Comparison of ENCODE assay signal across 7 mouse cellular contexts in the genomic region with DNA sequence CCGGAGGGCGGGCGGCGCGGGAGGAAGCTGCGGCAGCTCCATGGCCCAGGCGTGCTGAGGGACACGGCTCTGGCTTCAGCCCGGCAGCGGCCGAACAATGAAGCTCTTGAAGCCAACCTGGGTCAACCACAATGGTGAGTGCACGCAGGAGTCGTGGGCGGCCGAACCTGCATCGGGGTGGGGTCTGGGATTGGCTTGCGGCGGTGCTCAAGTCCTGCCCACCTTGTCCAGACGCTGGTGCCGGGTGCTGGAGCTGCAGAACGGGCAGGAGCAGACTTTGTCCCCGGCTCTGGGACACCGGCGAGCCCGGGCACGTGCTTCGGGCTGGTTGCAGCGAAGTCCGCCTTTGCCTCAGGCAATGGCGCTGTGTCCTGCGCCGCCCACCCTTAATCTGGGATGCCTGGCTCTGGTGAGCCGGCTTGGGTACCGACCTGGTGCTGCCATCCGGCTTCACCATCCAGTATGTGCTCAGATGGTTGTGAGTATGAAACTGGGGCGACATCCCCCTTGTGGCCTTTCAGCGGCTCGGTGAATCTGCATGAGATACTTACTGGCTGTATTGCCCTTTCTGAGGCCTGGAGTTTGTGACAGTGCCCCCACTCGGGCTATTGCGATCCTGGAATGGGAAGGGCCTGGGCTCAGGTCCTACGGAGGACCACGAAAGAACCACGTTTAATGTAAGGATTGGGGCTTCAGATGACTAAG. TPM values are rescaled to one million over a fixed set of nuclear protein-coding genes. Genes with fewer than 3 reads are reported as not detected.
A peak's percentile ranks its signal among the peaks of the same experiment; 100 is the strongest.
DNase-seq lines count a peak whose midpoint lies in the region; ATAC-seq and TF ChIP-seq lines count a peak whose summit lies in the region.

No protein-coding gene starts in this region.

- ATAC-seq in activated CD4-positive, CD25-positive, alpha-beta regulatory T cell, adult 4 months: peak; percentile 29
- peak; percentile 59 for ATAC-seq in common myeloid progenitor, adult 5-6 weeks (replicated peaks; ENCODE audit: low read depth, poor library complexity, severe bottlenecking)
- peak; percentile 64 for ATAC-seq in megakaryocyte progenitor cell, adult 5-6 weeks (replicated peaks; ENCODE audit: poor library complexity)

- intact Hi-C loops in gastrocnemius, adult 2 months (cut with DNase I): loop anchor here (5.0 kb wide), 1 partner anchor 65 kb away; the partner anchor contains the start of genes Cdc45 and Ufd1
- intact Hi-C loops in left cerebral cortex, postnatal 10 days (cut with DNase I): no loop called here

- H3K27ac ChIP-seq in gastrocnemius, adult 2 months: peak overlapping the region; percentile 97

- TF ChIP-seq CTCF in gastrocnemius, adult 2 months (IDR thresholded peaks at IDR 0.05): peak; percentile 39

- DNase-seq in gastrocnemius, adult 2 months: peak; percentile 54
- DNase-seq in induced T-regulatory cell, adult 2 months (ENCODE audit: low read depth): peak; percentile 87
- DNase-seq in left cerebral cortex, postnatal 10 days (ENCODE audit: extremely low spot score in 1 of 2, low spot score in 2 of 2): peak; percentile 40 to 76
- DNase-seq in right cerebral cortex, postnatal 14 days: peak; percentile 43

- peak overlapping the region; percentile 97 for H3K4me3 ChIP-seq in gastrocnemius, adult 2 months

RNA-seq across cellular contexts. Expression of gene Hira, which starts 0.7 kb away (rescaled TPM):
- polyA plus RNA-seq in activated CD4-positive, CD25-positive, alpha-beta regulatory T cell, adult 4 months (2017; shearing (Covaris generic)): 10 to 100 TPM in 1 of 2 experiments, 1 to 10 TPM in 1; 9.0 to 10.4 TPM
- 95.4 and 106 TPM in 2 replicates for total RNA-seq in common myeloid progenitor, adult 5-6 weeks (2017)
- total RNA-seq in gastrocnemius, adult 2 months (2021): 10 to 100 TPM; 22.5 to 23.5 TPM
- total RNA-seq in left cerebral cortex, postnatal 10 days (2021): 100 to 1,000 TPM in 1 of 2 experiments, 10 to 100 TPM in 1; 93.7 to 103 TPM
- total RNA-seq in megakaryocyte progenitor cell, adult 5-6 weeks (2015): 44.2 and 47.4 TPM in 2 replicates
- 55.6 and 70.6 TPM in 2 replicates for total RNA-seq in megakaryocyte progenitor cell, adult 5-6 weeks (2017)

RNA-seq across cellular contexts. Expression of gene Mrpl40, which starts 0.9 kb away (rescaled TPM):
- polyA plus RNA-seq in activated CD4-positive, CD25-positive, alpha-beta regulatory T cell, adult 4 months (2017; shearing (Covaris generic)): 10 to 100 TPM; 87.6 to 94.5 TPM
- 105 and 109 TPM in 2 replicates for total RNA-seq in common myeloid progenitor, adult 5-6 weeks (2017)
- total RNA-seq in gastrocnemius, adult 2 months (2021): 10 to 100 TPM; 35.3 to 46.6 TPM
- 10 to 100 TPM; 39.0 to 40.4 TPM for total RNA-seq in left cerebral cortex, postnatal 10 days (2021)
- total RNA-seq in megakaryocyte progenitor cell, adult 5-6 weeks (2015): 93.4 and 121 TPM in 2 replicates
- total RNA-seq in megakaryocyte progenitor cell, adult 5-6 weeks (2017): 105 and 112 TPM in 2 replicates

RNA-seq across cellular contexts. Expression of gene Gm28539, which starts 41.2 kb away (rescaled TPM):
- polyA plus RNA-seq in activated CD4-positive, CD25-positive, alpha-beta regulatory T cell, adult 4 months (2017; shearing (Covaris generic)): not detected
- total RNA-seq in common myeloid progenitor, adult 5-6 weeks (2017): not detected in 2 replicates
- total RNA-seq in gastrocnemius, adult 2 months (2021): 1 to 10 TPM in 1 of 2 experiments, under 1 TPM in 1; 0.38 to 1.1 TPM
- total RNA-seq in left cerebral cortex, postnatal 10 days (2021): 10 to 100 TPM in 1 of 2 experiments, 1 to 10 TPM in 1; 6.8 to 16.1 TPM
- not detected in 2 replicates for total RNA-seq in megakaryocyte progenitor cell, adult 5-6 weeks (2015)
- not detected in 2 replicates for total RNA-seq in megakaryocyte progenitor cell, adult 5-6 weeks (2017)

RNA-seq across cellular contexts. Expression of gene 2510002D24Rik, which starts 41.2 kb away (rescaled TPM):
- 100 to 1,000 TPM in 1 of 2 experiments, 10 to 100 TPM in 1; 78.3 to 102 TPM for polyA plus RNA-seq in activated CD4-positive, CD25-positive, alpha-beta regulatory T cell, adult 4 months (2017; shearing (Covaris generic))
- total RNA-seq in common myeloid progenitor, adult 5-6 weeks (2017): 26.1 and 34.9 TPM in 2 replicates
- total RNA-seq in gastrocnemius, adult 2 months (2021): 10 to 100 TPM; 15.5 to 21.9 TPM
- total RNA-seq in left cerebral cortex, postnatal 10 days (2021): 10 to 100 TPM; 24.5 to 26.7 TPM
- total RNA-seq in megakaryocyte progenitor cell, adult 5-6 weeks (2015): 23.1 and 27.0 TPM in 2 replicates
- total RNA-seq in megakaryocyte progenitor cell, adult 5-6 weeks (2017): 23.2 and 36.1 TPM in 2 replicates

Comparison
In these comparisons a context has a peak if more than half of its experiments do, and no peak if none do; other contexts are left out.
1. Peak in every context shown above with its lines: DNase-seq, ATAC-seq, H3K4me3 ChIP-seq and H3K27ac ChIP-seq.